Mouse (Mus musculus): ENCODE data around the gene Specc1. TPM values are rescaled to one million over a fixed set of nuclear protein-coding genes. Genes with fewer than 3 reads are reported as not detected.
"Not testable (repeated sequence)": the region's sequence is repeated elsewhere in the genome, so short reads cannot be mapped to it uniquely, and the experiment has no call there.

Gene Specc1
- total RNA-seq, 2 experiments from 2014 or later = 1.5 to 2.3 TPM

GRCm38 (mm10) chr11:61949315-61949714, 7.2 kb upstream of the Specc1 start:
- TF ChIP-seq CTCF (IDR thresholded peaks at IDR 0.05) = peak; percentile 58
- intact Hi-C loops (cut with DNase I) = no loop called here
- no peak for DNase-seq
- H3K4me3 ChIP-seq = no peak overlapping the region
- no peak overlapping the region for H3K27ac ChIP-seq

DNA sequence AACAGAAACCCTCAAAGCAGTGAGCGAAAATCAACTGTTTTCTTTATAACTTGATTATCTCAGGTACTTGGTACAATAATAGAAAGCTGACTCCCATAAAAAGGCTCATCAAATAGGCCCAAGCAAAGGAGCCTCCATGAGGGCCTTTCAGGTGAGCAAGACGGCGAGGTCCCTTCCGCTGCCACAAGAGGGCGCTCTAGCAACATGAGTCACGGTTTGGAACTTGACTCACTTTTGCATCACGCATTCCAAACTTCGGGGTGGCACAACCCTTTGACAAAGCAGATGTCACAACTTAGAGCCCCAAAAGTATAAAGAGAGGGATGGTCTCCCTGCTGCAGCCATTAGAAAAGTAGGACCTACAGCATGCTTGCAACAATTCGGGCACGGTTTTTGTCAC, 5.9 kb upstream of the Specc1 start:
- Histone ChIP-seq H3K27ac (no peak overlapping the region), H3K4me3 (0 out of 2 replicates have a peak overlapping the region, but pooled peaks have one; percentile 29)
- intact Hi-C loops (cut with DNase I) = loop anchor here (10.0 kb wide), 1 partner anchor 94 kb away; no protein-coding TSS in a partner anchor
- peak; percentile 81 for DNase-seq
- peak; percentile 89 for TF ChIP-seq CTCF (IDR thresholded peaks at IDR 0.05)

DNA sequence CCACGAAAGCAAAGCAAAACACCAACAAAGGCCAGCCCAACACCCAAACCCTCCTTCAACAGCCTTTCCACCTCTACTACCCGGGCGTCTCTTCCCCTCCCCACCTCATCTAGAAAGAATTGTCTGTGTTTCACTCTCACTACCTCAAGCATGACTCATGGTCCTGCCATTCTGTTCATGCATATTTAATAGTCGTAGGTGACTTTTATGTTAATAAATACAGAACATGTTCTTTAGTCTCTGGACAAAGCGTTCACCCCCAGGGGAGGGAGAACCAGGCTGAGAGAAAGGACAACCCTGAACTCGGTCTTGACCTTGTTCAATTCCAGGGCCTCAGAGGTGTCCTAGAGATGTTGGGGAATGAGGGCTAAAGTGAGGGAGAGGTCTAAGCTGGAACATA, 1.4 kb upstream of the Specc1 start:
- H3K27ac ChIP-seq = no peak overlapping the region
- no peak for TF ChIP-seq CTCF (IDR thresholded peaks at IDR 0.05)
- H3K4me3 ChIP-seq = no peak overlapping the region
- intact Hi-C loops (cut with DNase I) = loop anchor here (10.0 kb wide), 1 partner anchor 90 kb away; no protein-coding TSS in a partner anchor
- DNase-seq = no peak

DNA sequence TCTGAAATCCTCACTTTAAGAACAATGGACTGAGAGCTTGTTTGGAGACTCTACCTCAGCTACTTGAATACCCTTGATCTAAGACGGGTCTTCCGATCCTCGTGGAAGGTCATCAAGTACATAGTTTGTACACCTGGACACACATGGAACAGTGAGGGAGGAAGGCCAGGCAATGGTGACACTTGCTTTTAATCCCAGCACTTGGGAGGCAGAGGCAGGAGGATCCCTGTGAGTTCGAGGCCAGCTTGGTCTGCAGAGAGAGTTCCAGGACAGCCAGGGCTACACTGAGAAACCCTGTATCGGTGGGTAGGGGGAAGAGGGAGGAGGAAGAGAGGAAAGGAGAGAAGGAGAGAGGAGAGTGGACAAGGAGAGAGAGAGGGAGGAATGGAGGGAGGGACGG, 612 bp upstream of the Specc1 start:
- DNase-seq = no peak
- intact Hi-C loops (cut with DNase I) = loop anchor here (10.0 kb wide), 1 partner anchor 89 kb away; no protein-coding TSS in a partner anchor
- Histone ChIP-seq H3K4me3 (no peak overlapping the region), H3K27ac (no peak overlapping the region)
- TF ChIP-seq CTCF (IDR thresholded peaks at IDR 0.05) = no peak

DNA sequence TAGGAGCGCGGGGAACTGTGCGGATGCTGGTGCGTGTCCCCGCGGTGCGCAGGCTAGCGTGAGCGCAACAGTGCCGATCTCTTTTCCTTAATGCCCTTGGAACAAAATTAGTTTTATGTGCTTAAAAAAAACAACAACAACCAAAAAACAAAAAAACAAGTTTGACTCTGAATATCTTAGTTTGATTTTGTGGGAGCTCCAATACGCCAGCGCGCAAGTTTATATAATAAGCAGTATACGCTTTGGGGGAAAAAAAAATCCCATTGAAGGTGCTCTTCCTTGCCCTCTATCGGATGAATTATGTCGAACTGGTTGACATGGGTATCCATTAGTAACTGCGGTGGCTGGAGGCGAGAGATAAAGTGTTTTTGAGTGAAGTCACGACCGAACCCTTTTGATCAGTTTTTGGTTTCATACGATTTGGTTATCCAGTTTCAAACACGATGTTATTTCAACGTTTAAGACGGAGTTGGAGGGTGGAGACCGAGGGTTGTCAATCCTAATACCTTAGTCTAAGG, 792 bp downstream of the Specc1 start:
- Histone ChIP-seq H3K4me3 (peak overlapping the region; percentile 80), H3K27ac (peak overlapping the region; percentile 43; the same call in 1 of the 2 replicates)
- DNase-seq = no peak
- intact Hi-C loops (cut with DNase I) = loop anchor here (10.0 kb wide), 1 partner anchor 87 kb away; no protein-coding TSS in a partner anchor
- 0 out of 2 replicates have a peak, but pooled peaks have one; percentile 10 for TF ChIP-seq CTCF (IDR thresholded peaks at IDR 0.05)

GRCm38 (mm10) chr11:61958706-61959105, 2.1 kb downstream of the Specc1 start:
- not testable (repeated sequence) for DNase-seq

GRCm38 (mm10) chr11:61960096-61960495, 3.5 kb downstream of the Specc1 start:
- no peak for TF ChIP-seq CTCF (IDR thresholded peaks at IDR 0.05)
- intact Hi-C loops (cut with DNase I) = no loop called here
- no peak for DNase-seq
- no peak overlapping the region for H3K27ac ChIP-seq
- no peak overlapping the region for H3K4me3 ChIP-seq

More at GRCm38 (mm10) chr11:61958706-61959105, 2.1 kb downstream of the Specc1 start:
- intact Hi-C loops (cut with DNase I) = loop anchor here (10.0 kb wide), 1 partner anchor 86 kb away; no protein-coding TSS in a partner anchor
- not testable (repeated sequence) for H3K4me3 ChIP-seq, H3K27ac ChIP-seq

- DNase-seq = no peak
- H3K4me3 ChIP-seq = no peak overlapping the region
- intact Hi-C loops (cut with DNase I) = no loop called here
- no peak overlapping the region for H3K27ac ChIP-seq
- TF ChIP-seq CTCF (IDR thresholded peaks at IDR 0.05) = no peak
Observed at GRCm38 (mm10) chr11:61962684-61963083, 6.1 kb downstream of the Specc1 start.

DNA sequence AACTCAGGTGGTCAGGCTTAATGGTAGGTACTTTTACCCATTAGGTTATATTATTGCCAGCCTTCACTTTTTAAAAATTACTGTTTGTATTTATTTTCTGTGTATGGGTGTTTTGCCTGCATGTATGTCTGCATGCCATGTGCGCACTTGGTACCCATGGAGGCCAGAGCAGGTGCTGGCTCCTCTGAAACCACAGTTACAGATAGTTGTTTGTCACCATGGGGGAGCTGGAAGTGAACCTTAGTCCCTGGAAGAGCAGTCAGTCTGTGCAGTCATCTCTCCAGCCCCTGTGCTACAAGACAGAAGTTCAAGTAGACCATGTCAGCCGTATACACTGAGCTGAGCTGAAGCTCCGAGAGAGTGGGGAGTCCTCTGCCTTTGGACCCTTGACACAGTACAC, 6.6 kb downstream of the Specc1 start:
- DNase-seq = no peak
- Histone ChIP-seq H3K27ac (no peak overlapping the region), H3K4me3 (no peak overlapping the region)
- TF ChIP-seq CTCF (IDR thresholded peaks at IDR 0.05) = no peak
- intact Hi-C loops (cut with DNase I) = no loop called here

- H3K4me3 ChIP-seq = no peak overlapping the region
- TF ChIP-seq CTCF (IDR thresholded peaks at IDR 0.05) = no peak
- intact Hi-C loops (cut with DNase I) = no loop called here
- no peak for DNase-seq
- no peak overlapping the region for H3K27ac ChIP-seq
Observed at GRCm38 (mm10) chr11:61964611-61965010, 8.0 kb downstream of the Specc1 start.

- DNase-seq = no peak
- Histone ChIP-seq H3K27ac (no peak overlapping the region), H3K4me3 (no peak overlapping the region)
- no peak for TF ChIP-seq CTCF (IDR thresholded peaks at IDR 0.05)
- intact Hi-C loops (cut with DNase I) = no loop called here
Observed at GRCm38 (mm10) chr11:61967034-61967433, 10.5 kb downstream of the Specc1 start.

GRCm38 (mm10) chr11:61968875-61969274, 12.3 kb downstream of the Specc1 start:
- TF ChIP-seq CTCF (IDR thresholded peaks at IDR 0.05) = no peak
- intact Hi-C loops (cut with DNase I) = no loop called here
- DNase-seq = no peak
- Histone ChIP-seq H3K27ac (no peak overlapping the region), H3K4me3 (no peak overlapping the region)

DNA sequence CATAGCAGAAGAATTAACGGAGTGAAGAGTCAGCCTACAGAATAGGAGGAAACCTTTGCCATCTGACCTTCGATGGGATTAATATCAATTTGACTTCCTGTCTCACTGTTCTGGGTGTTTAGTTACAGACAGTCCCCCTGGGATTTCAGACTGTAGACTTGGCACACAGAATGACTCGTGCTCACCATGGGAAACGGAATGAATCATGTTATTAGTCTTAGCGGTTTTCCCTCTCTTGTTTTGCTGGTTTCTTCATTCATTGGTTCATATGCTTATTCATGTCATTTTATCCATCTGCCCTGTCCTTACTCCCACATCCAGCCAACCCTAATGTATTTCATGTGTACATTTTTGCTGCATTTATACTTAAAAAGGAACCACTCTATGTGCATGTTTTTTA, 14.3 kb downstream of the Specc1 start:
- DNase-seq = no peak

More for the DNA sequence above, 14.3 kb downstream of the Specc1 start:
- no peak for TF ChIP-seq CTCF (IDR thresholded peaks at IDR 0.05)
- intact Hi-C loops (cut with DNase I) = no loop called here
- H3K4me3 ChIP-seq = no peak overlapping the region
- no peak overlapping the region for H3K27ac ChIP-seq

Data from gastrocnemius, adult 2 months (tissue).